Mouse (Mus musculus) heart, embryonic 10.5 days (tissue): ENCODE results near the gene Capn15. TPM values are rescaled to one million over a fixed set of nuclear protein-coding genes. Genes with fewer than 3 reads are reported as not detected.

Experiments used
- DNase-seq: peaks from one replicate; pipeline ENCODE4 v3.0.0-alpha.2; 2017; ENCODE audit warnings: low spot score
- H3K27ac ChIP-seq: fragments of 300-500 bp; sonication (generic); 2 replicates; pipeline ENCODE4 v1.5.1; 2016; ENCODE audit warnings: mild to moderate bottlenecking
- H3K27me3 ChIP-seq: fragments of 300-500 bp; sonication (generic); 2 replicates; pipeline ENCODE4 v1.6.1; 2016; ENCODE audit warnings: mild to moderate bottlenecking; ENCODE audit not compliant: poor library complexity, insufficient read depth, severe bottlenecking
- H3K36me3 ChIP-seq: fragments of 300-500 bp; sonication (generic); 2 replicates; pipeline ENCODE4 v1.6.1; 2016; ENCODE audit warnings: mild to moderate bottlenecking, moderate library complexity
- H3K4me1 ChIP-seq: fragments of 300-500 bp; sonication (generic); 2 replicates; pipeline ENCODE4 v1.6.1; 2016; ENCODE audit warnings: mild to moderate bottlenecking
- H3K4me3 ChIP-seq: fragments of 300-500 bp; sonication (generic); 2 replicates; pipeline ENCODE4 v1.5.1; 2016; ENCODE audit warnings: mild to moderate bottlenecking, moderate library complexity
- H3K9me3 ChIP-seq: fragments of 300-500 bp; sonication (generic); 2 replicates; pipeline ENCODE4 v1.6.1; 2016; ENCODE audit warnings: mild to moderate bottlenecking, moderate library complexity
- WGBS: fragments of 180-500 bp; shearing (Covaris S2); methylation state at CpG from one replicate; pipeline ENCODE4 v1.1.7; 2016; 5-methylcytosine and 5-hydroxymethylcytosine counted together
- polyA plus RNA-seq: library from polyadenylated mRNA; unstranded; fragments of >200 nt; fragmentation: Nextera tagmentation; extraction: Ambion mirVana; gene quantifications from 2 replicates; pipeline ENCODE4 v1.2.1, GENCODE M21; 2016

Gene Capn15
- polyA plus RNA-seq, 1 experiment from 2014 or later: 21.4 TPM

GRCm38 (mm10) chr17:26011841-26012460 lies 26.4 kb upstream of the Capn15 start:
- Histone ChIP-seq H3K4me1 (peaks cover 21% of the 10 kb centered on the region), H3K9me3 (no peaks in the 10 kb centered on the region), H3K36me3 (peaks cover 34% of the 10 kb centered on the region), H3K27ac (no peak overlapping the region), H3K27me3 (no peaks in the 10 kb centered on the region), H3K4me3 (peak overlapping the region; percentile 36)
- 6% methylated on average over 15 of the region's 15 CpGs for WGBS
- peak; percentile 96 for DNase-seq

- DNase-seq: peak; percentile 87
- Histone ChIP-seq H3K4me3 (no peak overlapping the region), H3K27me3 (no peaks in the 10 kb centered on the region), H3K36me3 (peaks cover 33% of the 10 kb centered on the region), H3K27ac (peak overlapping the region; percentile 74), H3K4me1 (peaks cover 37% of the 10 kb centered on the region), H3K9me3 (no peaks in the 10 kb centered on the region)
- WGBS: 30% methylated on average over 4 of the region's 4 CpGs
These were observed 23.9 kb upstream of the Capn15 start for GRCm38 (mm10) chr17:26009540-26009939.

- no peak for DNase-seq
- Histone ChIP-seq H3K36me3 (peaks cover 33% of the 10 kb centered on the region), H3K27me3 (no peaks in the 10 kb centered on the region), H3K4me1 (peaks cover 40% of the 10 kb centered on the region), H3K27ac (peak overlapping the region; percentile 74), H3K4me3 (no peak overlapping the region), H3K9me3 (no peaks in the 10 kb centered on the region)
- 55% methylated on average over 7 of the region's 7 CpGs for WGBS
These were observed 23.2 kb upstream of the Capn15 start for GRCm38 (mm10) chr17:26008787-26009186.

- Histone ChIP-seq H3K4me1 (peaks cover 40% of the 10 kb centered on the region), H3K27me3 (no peaks in the 10 kb centered on the region), H3K9me3 (no peaks in the 10 kb centered on the region), H3K36me3 (peaks cover 32% of the 10 kb centered on the region), H3K4me3 (no peak overlapping the region), H3K27ac (peak overlapping the region; percentile 74)
- DNase-seq: no peak
These were observed 22.7 kb upstream of the Capn15 start for GRCm38 (mm10) chr17:26008331-26008730.

GRCm38 (mm10) chr17:26007646-26008045 lies 22.1 kb upstream of the Capn15 start:
- H3K4me3 ChIP-seq: peak overlapping the region; percentile 32; the same call in 1 of the 2 replicates
- H3K27ac ChIP-seq: peak overlapping the region; percentile 74; the same call in 1 of the 2 replicates
- H3K27me3 ChIP-seq: no peaks in the 10 kb centered on the region
- 40% methylated on average over 2 of the region's 2 CpGs for WGBS
- H3K4me1 ChIP-seq: peaks cover 40% of the 10 kb centered on the region
- no peaks in the 10 kb centered on the region for H3K9me3 ChIP-seq
- no peak for DNase-seq
- H3K36me3 ChIP-seq: peaks cover 33% of the 10 kb centered on the region

- Histone ChIP-seq H3K27ac (peak overlapping the region; percentile 49; the same call in 1 of the 2 replicates), H3K4me3 (no peak overlapping the region), H3K36me3 (peaks cover 40% of the 10 kb centered on the region), H3K27me3 (no peaks in the 10 kb centered on the region), H3K4me1 (peaks cover 29% of the 10 kb centered on the region), H3K9me3 (no peaks in the 10 kb centered on the region)
- no peak for DNase-seq
- 75% methylated on average over 10 of the region's 10 CpGs for WGBS
These were observed 20.3 kb upstream of the Capn15 start for GRCm38 (mm10) chr17:26005731-26006450.

GRCm38 (mm10) chr17:26004711-26005110 lies 19.1 kb upstream of the Capn15 start:
- Histone ChIP-seq H3K4me3 (no peak overlapping the region), H3K9me3 (no peaks in the 10 kb centered on the region), H3K27me3 (no peaks in the 10 kb centered on the region), H3K27ac (no peak overlapping the region), H3K4me1 (peaks cover 29% of the 10 kb centered on the region), H3K36me3 (peaks cover 39% of the 10 kb centered on the region)
- 88% methylated on average over 15 of the region's 15 CpGs for WGBS
- no peak for DNase-seq

- no peak overlapping the region for H3K4me3 ChIP-seq
- H3K4me1 ChIP-seq: peaks cover 20% of the 10 kb centered on the region
- no peak for DNase-seq
- no peak overlapping the region for H3K27ac ChIP-seq
- no peaks in the 10 kb centered on the region for H3K27me3 ChIP-seq
- no peaks in the 10 kb centered on the region for H3K9me3 ChIP-seq
- 82% methylated on average over 2 of the region's 2 CpGs for WGBS
- H3K36me3 ChIP-seq: peaks cover 40% of the 10 kb centered on the region
These were observed 18.3 kb upstream of the Capn15 start for GRCm38 (mm10) chr17:26003864-26004263.

- DNase-seq: no peak
- Histone ChIP-seq H3K4me1 (no peaks in the 10 kb centered on the region), H3K27me3 (no peaks in the 10 kb centered on the region), H3K9me3 (no peaks in the 10 kb centered on the region), H3K36me3 (peaks cover 63% of the 10 kb centered on the region), H3K27ac (no peak overlapping the region), H3K4me3 (no peak overlapping the region)
- 89% methylated on average over 11 of the region's 11 CpGs for WGBS
These were observed 12.8 kb upstream of the Capn15 start for GRCm38 (mm10) chr17:25998425-25998824.

- no peaks in the 10 kb centered on the region for H3K27me3 ChIP-seq
- DNase-seq: no peak
- no peak overlapping the region for H3K4me3 ChIP-seq
- no peaks in the 10 kb centered on the region for H3K9me3 ChIP-seq
- 64% methylated on average over 3 of the region's 3 CpGs for WGBS
- peaks cover 84% of the 10 kb centered on the region for H3K36me3 ChIP-seq
- H3K27ac ChIP-seq: no peak overlapping the region
- no peaks in the 10 kb centered on the region for H3K4me1 ChIP-seq
These were observed 7.9 kb upstream of the Capn15 start for GRCm38 (mm10) chr17:25993489-25993888.

- DNase-seq: no peak
- no peaks in the 10 kb centered on the region for H3K9me3 ChIP-seq
- H3K4me3 ChIP-seq: no peak overlapping the region
- H3K4me1 ChIP-seq: no peaks in the 10 kb centered on the region
- WGBS: 96% methylated on average over 4 of the region's 4 CpGs
- H3K27ac ChIP-seq: no peak overlapping the region
- no peaks in the 10 kb centered on the region for H3K27me3 ChIP-seq
- H3K36me3 ChIP-seq: peaks cover 78% of the 10 kb centered on the region
These were observed 6.7 kb upstream of the Capn15 start for GRCm38 (mm10) chr17:25992274-25992673.

- Histone ChIP-seq H3K9me3 (no peaks in the 10 kb centered on the region), H3K4me3 (no peak overlapping the region), H3K4me1 (no peaks in the 10 kb centered on the region), H3K27ac (no peak overlapping the region), H3K27me3 (no peaks in the 10 kb centered on the region), H3K36me3 (peaks cover 62% of the 10 kb centered on the region)
- DNase-seq: no peak
- WGBS: 86% methylated on average over 5 of the region's 5 CpGs
These were observed 4.7 kb upstream of the Capn15 start for GRCm38 (mm10) chr17:25990331-25990730.

- H3K27ac ChIP-seq: peak overlapping the region; percentile 92
- peaks cover 35% of the 10 kb centered on the region for H3K4me1 ChIP-seq
- 15% methylated on average over 17 of the region's 17 CpGs for WGBS
- H3K4me3 ChIP-seq: peak overlapping the region; percentile 84
- DNase-seq: no peak
- no peaks in the 10 kb centered on the region for H3K9me3 ChIP-seq
- H3K36me3 ChIP-seq: peaks cover 18% of the 10 kb centered on the region
- no peaks in the 10 kb centered on the region for H3K27me3 ChIP-seq
These were observed 865 bp downstream of the Capn15 start for GRCm38 (mm10) chr17:25984556-25985305.
